Mouse (Mus musculus) olfactory bulb, adult 2 months (tissue): ENCODE measurements around the gene Dad1.

Source experiments
- CTCF ChIP-seq: fragments of 200-500 bp; IDR thresholded peaks from 2 replicates; pipeline ENCODE4 v1.5.1; 2012; ENCODE audit warnings: low read depth, mild to moderate bottlenecking, low read length, moderate library complexity; ENCODE audit not compliant: insufficient read depth
- POLR2A ChIP-seq: fragments of 200-500 bp; IDR thresholded peaks from 2 replicates; pipeline ENCODE4 v1.6.1; 2012; ENCODE audit warnings: mild to moderate bottlenecking, low read depth, low read length, moderate library complexity; ENCODE audit not compliant: insufficient read depth

- TF ChIP-seq CTCF = no peak
- no peak for TF ChIP-seq POLR2A
These were observed 34.1 kb downstream of the Dad1 start for GRCm38 (mm10) chr14:54219849-54220248.
